Comparison of ENCODE assay signal across 27 mouse cellular contexts in the genomic region with DNA sequence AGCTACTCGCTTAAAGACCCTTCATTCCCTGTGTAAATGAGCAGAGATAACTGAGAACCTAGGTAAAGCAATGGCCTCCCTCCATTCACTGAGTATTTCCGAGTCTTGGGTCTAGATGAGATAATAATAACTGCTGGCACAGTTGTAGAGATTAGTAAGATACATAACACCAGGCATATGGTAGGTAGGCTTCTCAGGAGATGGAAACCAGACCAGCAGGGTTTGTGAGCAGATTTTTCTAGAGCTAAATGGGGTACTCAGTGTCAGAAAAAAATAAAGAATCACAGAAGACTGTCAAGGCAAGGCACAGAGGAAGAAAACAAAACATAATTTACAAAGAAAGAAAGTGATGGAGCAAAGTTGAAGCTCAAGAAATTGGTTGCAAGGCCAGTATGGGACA.
DNase-seq lines count a peak whose midpoint lies in the region.
"Had no signal": no experiment of that assay in that cellular context is flagged by ENCODE, and none has a peak within 500 bp of the region (broad histone marks: within the 10 kb centered on the region; RNA-seq: fewer than 3 reads in every experiment).

No protein-coding gene starts in this region.

- no peaks in the 10 kb centered on the region for H3K36me3 ChIP-seq in heart, embryonic 10.5 days
- H3K36me3 ChIP-seq: embryonic facial prominence, embryonic 10.5 days; embryonic facial prominence, embryonic 13.5 days; forebrain, embryonic 12.5 days; forebrain, embryonic 15.5 days; G1E; hindbrain, embryonic 12.5 days; hindbrain, embryonic 15.5 days had no signal

- H3K4me1 ChIP-seq in heart, embryonic 10.5 days = no peaks in the 10 kb centered on the region
- H3K4me1 ChIP-seq: embryonic facial prominence, embryonic 10.5 days; embryonic facial prominence, embryonic 13.5 days; forebrain, embryonic 12.5 days; forebrain, embryonic 15.5 days; hindbrain, embryonic 12.5 days; hindbrain, embryonic 15.5 days had no signal

- H3K27me3 ChIP-seq in heart, embryonic 10.5 days (ENCODE audit: insufficient read depth, poor library complexity, severe bottlenecking) = no peaks in the 10 kb centered on the region
- H3K27me3 ChIP-seq: CH12.LX; embryonic facial prominence, embryonic 13.5 days; forebrain, embryonic 12.5 days; forebrain, embryonic 15.5 days; hindbrain, embryonic 12.5 days; hindbrain, embryonic 15.5 days had no signal

- no peak overlapping the region for H3K4me3 ChIP-seq in heart, embryonic 10.5 days
- H3K4me3 ChIP-seq: embryonic facial prominence, embryonic 10.5 days; embryonic facial prominence, embryonic 13.5 days; erythroblast, embryonic 14.5 days; forebrain, embryonic 12.5 days; forebrain, embryonic 15.5 days; heart, adult 2 months; hindbrain, embryonic 12.5 days; hindbrain, embryonic 15.5 days had no signal

- 66% methylated on average over 2 of the region's 2 CpGs for WGBS in heart, embryonic 10.5 days

- DNase-seq in frontal cortex, adult 2 months (ENCODE audit: extremely low spot score in 1 of 2, low spot score in 1 of 2) = peak; percentile 34 to 48
- DNase-seq in frontal cortex, postnatal 10 days (ENCODE audit: low spot score in 2 of 2) = no peak
- peak; percentile 36 for DNase-seq in layer of hippocampus, adult 9-11 months
- DNase-seq in layer of hippocampus, postnatal 36 days = no peak
- peak; percentile 25 for DNase-seq in right cerebral cortex, adult 18-20 months
- no peak for DNase-seq in right cerebral cortex, postnatal 4 days
- no peak for DNase-seq in heart, embryonic 10.5 days (ENCODE audit: low spot score)
- DNase-seq: adrenal gland, postnatal 10 days; adrenal gland, postnatal 36 days; B cell, adult 2 months; cerebellum, adult 11 months; cerebellum, adult 2 months; cerebellum, adult 9-11 months; cerebellum, postnatal 25 days; embryo, embryonic 11 days; gastrocnemius, postnatal 10 days; gastrocnemius, postnatal 36 days; heart, adult 2 months had no signal

- no peak overlapping the region for H3K27ac ChIP-seq in heart, embryonic 10.5 days
- H3K27ac ChIP-seq: embryonic facial prominence, embryonic 10.5 days; embryonic facial prominence, embryonic 13.5 days; forebrain, embryonic 12.5 days; forebrain, embryonic 15.5 days; heart, adult 2 months; hindbrain, embryonic 12.5 days; hindbrain, embryonic 15.5 days had no signal

- H3K9me3 ChIP-seq in heart, embryonic 10.5 days = no peaks in the 10 kb centered on the region
- H3K9me3 ChIP-seq: embryonic facial prominence, embryonic 10.5 days; embryonic facial prominence, embryonic 13.5 days; forebrain, embryonic 12.5 days; forebrain, embryonic 15.5 days; G1E; hindbrain, embryonic 12.5 days; hindbrain, embryonic 15.5 days had no signal

Comparison
In these comparisons a context has a peak if more than half of its experiments do, and no peak if none do; other contexts are left out.
1. DNase-seq: peak in frontal cortex, adult 2 months (2 of 2), layer of hippocampus, adult 9-11 months (single experiment) and right cerebral cortex, adult 18-20 months (single experiment); none in frontal cortex, postnatal 10 days (0 of 2), layer of hippocampus, postnatal 36 days (0 of 2), right cerebral cortex, postnatal 4 days (single experiment) and heart, embryonic 10.5 days (single experiment).